Mouse (Mus musculus) intestine, embryonic 15.5 days (tissue): ENCODE measurements at regions not wholly inside any gene's neighbourhood (a gene's known extent, or its start where the extent isn't known, plus 50 kb on each side); places are given as distances from the start of the nearest gene placed in this dataset.

Experiments
- ATAC-seq: fragments of 200-750 bp; cut with Nextera tagmentation; 2 replicates; pipeline ENCODE4 v1.8.0; 2017; ENCODE audit warnings: moderate TSS enrichment, moderate library complexity
- H3K27ac ChIP-seq: fragments of 300-500 bp; sonication (generic); 2 replicates; pipeline ENCODE4 v1.5.1; 2015; ENCODE audit warnings: mild to moderate bottlenecking, inconsistent platforms
- H3K27me3 ChIP-seq: fragments of 300-500 bp; sonication (generic); replicated peaks from 2 replicates; pipeline ENCODE4 v1.6.1; 2015; ENCODE audit warnings: inconsistent platforms
- H3K36me3 ChIP-seq: fragments of 300-500 bp; sonication (generic); 2 replicates; pipeline ENCODE4 v1.6.1; 2015; ENCODE audit warnings: inconsistent platforms
- H3K4me1 ChIP-seq: fragments of 300-500 bp; sonication (generic); replicated peaks from 2 replicates; pipeline ENCODE4 v1.6.1; 2015; ENCODE audit warnings: inconsistent platforms
- H3K4me2 ChIP-seq: fragments of 300-500 bp; sonication (generic); replicated peaks from 2 replicates; pipeline ENCODE4 v1.6.1; 2015; ENCODE audit warnings: mild to moderate bottlenecking, inconsistent platforms
- H3K4me3 ChIP-seq: fragments of 300-500 bp; sonication (generic); replicated peaks from 2 replicates; pipeline ENCODE4 v1.5.1; 2015; ENCODE audit warnings: inconsistent platforms
- H3K9ac ChIP-seq: fragments of 300-500 bp; sonication (generic); 2 replicates; pipeline ENCODE4 v1.6.1; 2015; ENCODE audit warnings: inconsistent platforms
- H3K9me3 ChIP-seq: fragments of 300-500 bp; sonication (generic); 2 replicates; pipeline ENCODE4 v1.6.1; 2016; ENCODE audit warnings: inconsistent platforms
- WGBS: fragments of 180-500 bp; shearing (Covaris S2); methylation state at CpG from one replicate; pipeline ENCODE4 v1.1.7; 2015; 5-methylcytosine and 5-hydroxymethylcytosine counted together

DNA sequence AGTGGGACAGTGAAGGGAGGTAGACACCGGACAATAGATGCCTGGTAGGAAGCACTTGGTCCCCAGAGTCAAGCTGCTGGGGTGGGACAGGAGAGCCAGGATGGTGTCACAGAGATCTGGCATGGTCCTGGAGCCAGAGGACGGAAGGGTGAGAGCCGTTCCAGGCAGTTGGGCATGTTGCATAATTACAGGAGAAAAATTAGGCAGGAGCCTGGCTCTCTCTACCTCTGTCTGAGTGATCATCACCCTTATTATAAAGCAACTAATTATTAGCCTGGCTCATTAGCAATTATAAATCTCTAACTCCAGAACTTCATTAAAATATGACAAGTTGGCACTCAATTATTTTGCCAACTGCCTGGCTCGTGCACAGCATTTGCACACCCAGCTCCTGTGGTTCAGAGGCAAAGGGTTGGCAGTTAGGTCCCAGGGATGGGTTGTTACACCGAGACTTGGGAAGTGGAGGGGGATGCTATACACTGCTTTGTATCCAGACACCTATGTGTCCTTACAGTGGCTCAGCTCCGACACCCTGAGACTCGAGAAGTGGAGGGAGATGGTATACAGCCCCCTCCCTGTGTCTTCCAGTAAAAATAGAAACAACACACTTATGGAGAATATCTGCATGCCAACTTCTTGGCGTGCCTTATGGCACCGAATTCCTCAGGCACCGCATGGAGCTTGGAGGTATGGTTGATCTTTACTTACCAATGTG is 203.7 kb upstream of the Sdk2 start:
- WGBS = 85% methylated on average over 10 of the region's 10 CpGs
- 0 out of 2 replicates have a peak, but pooled peaks cover 4% of the 10 kb centered on the region for H3K27me3 ChIP-seq
- ATAC-seq = no peak

GRCm38 (mm10) chr11:114261959-114262358 is 195.1 kb upstream of the Sdk2 start:
- Histone ChIP-seq H3K4me3 (no peak overlapping the region), H3K27me3 (no peaks in the 10 kb centered on the region), H3K9me3 (no peaks in the 10 kb centered on the region), H3K4me1 (no peaks in the 10 kb centered on the region), H3K9ac (no peak overlapping the region), H3K36me3 (no peaks in the 10 kb centered on the region), H3K27ac (no peak overlapping the region), H3K4me2 (no peak overlapping the region)
- 64% methylated on average over 4 of the region's 4 CpGs for WGBS
- no peak for ATAC-seq

More for the DNA sequence above, 203.7 kb upstream of the Sdk2 start:
- no peaks in the 10 kb centered on the region for H3K9me3 ChIP-seq
- no peak overlapping the region for H3K4me3 ChIP-seq
- no peak overlapping the region for H3K27ac ChIP-seq
- H3K4me1 ChIP-seq = no peaks in the 10 kb centered on the region
- no peak overlapping the region for H3K9ac ChIP-seq
- H3K4me2 ChIP-seq = no peak overlapping the region
- H3K36me3 ChIP-seq = no peaks in the 10 kb centered on the region

GRCm38 (mm10) chr11:114258218-114258617 is 191.4 kb upstream of the Sdk2 start:
- no peak for ATAC-seq
- no peak overlapping the region for H3K4me3 ChIP-seq
- no peaks in the 10 kb centered on the region for H3K36me3 ChIP-seq
- no peak overlapping the region for H3K9ac ChIP-seq
- H3K27me3 ChIP-seq = no peaks in the 10 kb centered on the region
- no peaks in the 10 kb centered on the region for H3K9me3 ChIP-seq
- H3K27ac ChIP-seq = no peak overlapping the region
- no peaks in the 10 kb centered on the region for H3K4me1 ChIP-seq
- WGBS = 89% methylated on average over 9 of the region's 9 CpGs
- no peak overlapping the region for H3K4me2 ChIP-seq

DNA sequence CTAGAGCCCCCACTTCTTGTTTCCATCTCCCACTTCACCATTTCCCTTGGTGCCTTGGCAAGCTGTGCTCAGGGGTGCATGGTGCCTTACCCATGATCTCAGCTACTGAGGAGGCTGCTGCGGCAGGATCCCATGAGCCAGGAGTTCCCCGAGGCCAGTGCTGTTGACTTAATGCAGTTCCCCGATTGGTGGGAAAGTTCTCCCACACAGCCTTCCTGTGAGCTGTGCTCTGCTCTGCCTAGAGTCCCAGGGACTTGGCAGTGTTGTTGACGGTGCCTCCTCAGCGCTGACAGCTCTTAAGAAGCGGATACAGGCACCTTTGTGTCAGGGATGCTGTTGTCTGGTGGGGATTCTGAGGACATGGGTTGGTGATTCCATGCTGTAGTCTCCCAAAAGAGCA is 190.9 kb upstream of the Sdk2 start:
- Histone ChIP-seq H3K4me1 (no peaks in the 10 kb centered on the region), H3K4me2 (no peak overlapping the region), H3K36me3 (no peaks in the 10 kb centered on the region), H3K4me3 (no peak overlapping the region), H3K9ac (no peak overlapping the region), H3K9me3 (no peaks in the 10 kb centered on the region), H3K27ac (no peak overlapping the region), H3K27me3 (no peaks in the 10 kb centered on the region)
- ATAC-seq = no peak
- 40% methylated on average over 6 of the region's 6 CpGs for WGBS

GRCm38 (mm10) chr11:114257061-114257460 is 190.2 kb upstream of the Sdk2 start:
- no peak for ATAC-seq
- Histone ChIP-seq H3K4me3 (no peak overlapping the region), H3K36me3 (no peaks in the 10 kb centered on the region), H3K4me2 (no peak overlapping the region), H3K27ac (no peak overlapping the region), H3K4me1 (no peaks in the 10 kb centered on the region), H3K27me3 (no peaks in the 10 kb centered on the region), H3K9me3 (no peaks in the 10 kb centered on the region), H3K9ac (no peak overlapping the region)
- 72% methylated on average over 4 of the region's 4 CpGs for WGBS

GRCm38 (mm10) chr11:114254344-114254743 is 187.5 kb upstream of the Sdk2 start:
- Histone ChIP-seq H3K4me3 (no peak overlapping the region), H3K4me1 (no peaks in the 10 kb centered on the region), H3K9ac (no peak overlapping the region), H3K4me2 (no peak overlapping the region), H3K9me3 (no peaks in the 10 kb centered on the region), H3K27me3 (no peaks in the 10 kb centered on the region), H3K27ac (no peak overlapping the region), H3K36me3 (no peaks in the 10 kb centered on the region)
- WGBS = 61% methylated on average over 1 of the region's 1 CpGs
- no peak for ATAC-seq

DNA sequence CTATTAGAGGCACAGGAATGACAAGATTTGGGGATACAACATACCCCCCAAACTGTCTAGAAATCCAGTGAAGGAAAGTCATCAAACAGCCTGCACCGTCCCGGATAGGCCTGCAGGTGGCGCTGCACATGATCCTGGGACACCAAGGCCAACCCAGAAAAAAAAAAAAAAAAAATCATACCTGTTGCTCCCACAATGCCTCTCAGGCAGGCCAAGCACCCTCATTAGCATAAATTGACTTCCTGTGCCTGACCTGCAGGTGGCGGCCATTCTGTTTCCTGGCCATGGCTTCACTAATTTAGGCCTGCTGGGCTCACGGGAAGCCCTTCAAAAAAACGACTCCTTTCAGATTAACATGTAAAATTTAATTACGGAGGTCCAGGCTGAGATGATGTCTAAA is 184.8 kb upstream of the Sdk2 start:
- H3K4me3 ChIP-seq = no peak overlapping the region
- no peak overlapping the region for H3K4me2 ChIP-seq
- H3K4me1 ChIP-seq = 0 out of 2 replicates have a peak, but pooled peaks cover 3% of the 10 kb centered on the region
- no peaks in the 10 kb centered on the region for H3K27me3 ChIP-seq
- no peak overlapping the region for H3K9ac ChIP-seq
- H3K9me3 ChIP-seq = no peaks in the 10 kb centered on the region
- no peak for ATAC-seq
- no peak overlapping the region for H3K27ac ChIP-seq
- WGBS = 89% methylated on average over 7 of the region's 7 CpGs
- H3K36me3 ChIP-seq = no peaks in the 10 kb centered on the region

DNA sequence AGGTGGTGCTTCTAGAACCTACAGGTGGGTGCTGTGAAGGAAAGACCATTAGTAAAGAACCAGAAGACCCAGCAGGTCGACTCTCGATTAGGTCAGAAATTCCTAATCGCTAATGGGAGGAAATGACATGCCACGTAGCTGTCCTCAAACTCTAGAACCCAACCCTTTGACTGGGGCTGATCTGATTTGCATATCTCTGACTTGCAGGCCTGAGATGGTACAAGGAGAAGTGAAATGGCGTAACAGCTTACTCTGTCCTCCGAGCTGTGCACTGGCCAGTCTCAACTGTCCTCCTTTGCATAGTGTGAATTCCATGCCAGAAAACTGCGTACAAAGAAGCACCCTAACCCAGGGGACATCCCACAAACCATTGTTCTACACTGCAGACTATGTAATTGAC is 182.4 kb upstream of the Sdk2 start:
- Histone ChIP-seq H3K4me3 (no peak overlapping the region), H3K27ac (no peak overlapping the region), H3K4me2 (no peak overlapping the region), H3K9me3 (no peaks in the 10 kb centered on the region), H3K27me3 (no peaks in the 10 kb centered on the region), H3K9ac (no peak overlapping the region), H3K36me3 (no peaks in the 10 kb centered on the region), H3K4me1 (0 out of 2 replicates have a peak, but pooled peaks cover 3% of the 10 kb centered on the region)
- ATAC-seq = no peak
- 82% methylated on average over 7 of the region's 7 CpGs for WGBS

GRCm38 (mm10) chr11:114248261-114248898 is 181.5 kb upstream of the Sdk2 start:
- H3K9ac ChIP-seq = no peak overlapping the region
- H3K27ac ChIP-seq = no peak overlapping the region
- no peak overlapping the region for H3K4me3 ChIP-seq
- H3K9me3 ChIP-seq = no peaks in the 10 kb centered on the region
- H3K4me1 ChIP-seq = 0 out of 2 replicates have a peak, but pooled peaks cover 3% of the 10 kb centered on the region
- no peak overlapping the region for H3K4me2 ChIP-seq
- H3K27me3 ChIP-seq = no peaks in the 10 kb centered on the region
- WGBS = 57% methylated on average over 4 of the region's 4 CpGs
- ATAC-seq = no peak
- H3K36me3 ChIP-seq = no peaks in the 10 kb centered on the region

GRCm38 (mm10) chr11:114239311-114239803 is 172.5 kb upstream of the Sdk2 start:
- no peak overlapping the region for H3K4me3 ChIP-seq
- H3K36me3 ChIP-seq = no peaks in the 10 kb centered on the region
- H3K9me3 ChIP-seq = no peaks in the 10 kb centered on the region
- H3K4me1 ChIP-seq = no peaks in the 10 kb centered on the region
- no peak overlapping the region for H3K4me2 ChIP-seq
- H3K9ac ChIP-seq = no peak overlapping the region
- H3K27me3 ChIP-seq = no peaks in the 10 kb centered on the region
- ATAC-seq = no peak
- 52% methylated on average over 8 of the region's 8 CpGs for WGBS
- H3K27ac ChIP-seq = no peak overlapping the region

- Histone ChIP-seq H3K4me2 (no peak overlapping the region), H3K36me3 (no peaks in the 10 kb centered on the region), H3K4me1 (no peaks in the 10 kb centered on the region), H3K9me3 (no peaks in the 10 kb centered on the region), H3K27me3 (no peaks in the 10 kb centered on the region), H3K9ac (no peak overlapping the region), H3K4me3 (no peak overlapping the region), H3K27ac (no peak overlapping the region)
- WGBS = 82% methylated on average over 5 of the region's 5 CpGs
- ATAC-seq = no peak
Observed at GRCm38 (mm10) chr11:114238801-114239200, 172.0 kb upstream of the Sdk2 start.

DNA sequence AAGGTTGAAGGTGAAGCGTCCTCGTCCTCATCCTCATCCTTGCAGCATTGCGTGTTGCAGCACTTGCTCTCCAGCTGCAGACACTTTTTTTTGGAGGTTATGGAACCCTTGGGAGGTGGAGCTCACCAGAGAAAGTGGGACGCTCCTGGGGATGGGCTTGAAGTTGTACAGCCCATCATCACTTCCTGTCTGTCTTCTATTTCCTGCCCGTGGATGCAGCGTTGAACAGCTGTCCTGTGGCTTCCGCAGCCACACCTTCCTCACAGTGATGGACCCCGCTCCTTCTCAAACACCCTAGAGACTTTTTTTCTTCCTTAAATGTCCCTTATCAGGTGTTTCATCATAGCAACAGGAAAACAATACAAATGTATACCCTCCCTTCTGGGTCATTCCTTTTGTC is 171.5 kb upstream of the Sdk2 start:
- no peak for ATAC-seq
- H3K4me3 ChIP-seq = no peak overlapping the region

DNA sequence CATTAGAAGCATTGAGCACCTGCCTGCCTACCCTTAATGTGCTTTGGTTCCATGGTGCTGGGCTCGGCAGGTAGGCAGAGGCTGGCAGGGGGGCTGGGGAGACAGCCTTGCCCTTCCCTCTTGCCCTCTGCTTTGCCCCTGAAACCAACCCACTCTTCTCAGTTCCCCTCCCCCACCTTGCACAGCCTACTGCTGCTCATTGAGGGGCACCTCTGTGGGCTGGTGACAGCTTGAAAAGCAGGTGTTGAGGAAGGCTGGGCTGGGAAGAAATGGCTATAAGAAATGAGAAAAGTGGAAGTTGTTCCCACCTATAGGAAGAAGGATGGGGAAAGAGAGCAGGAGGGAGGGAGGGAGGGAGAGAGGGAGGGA is 167.7 kb upstream of the Sdk2 start:
- 70% methylated on average over 1 of the region's 1 CpGs for WGBS
- no peak overlapping the region for H3K4me3 ChIP-seq
- H3K27me3 ChIP-seq = no peaks in the 10 kb centered on the region
- no peaks in the 10 kb centered on the region for H3K9me3 ChIP-seq
- no peak overlapping the region for H3K9ac ChIP-seq
- no peak for ATAC-seq
- H3K4me1 ChIP-seq = peaks cover 11% of the 10 kb centered on the region
- no peak overlapping the region for H3K4me2 ChIP-seq
- H3K36me3 ChIP-seq = no peaks in the 10 kb centered on the region
- H3K27ac ChIP-seq = no peak overlapping the region

More for the DNA sequence above, 171.5 kb upstream of the Sdk2 start:
- Histone ChIP-seq H3K9me3 (no peaks in the 10 kb centered on the region), H3K4me1 (no peaks in the 10 kb centered on the region), H3K9ac (no peak overlapping the region), H3K27ac (no peak overlapping the region), H3K4me2 (no peak overlapping the region), H3K27me3 (no peaks in the 10 kb centered on the region), H3K36me3 (no peaks in the 10 kb centered on the region)
- 63% methylated on average over 8 of the region's 8 CpGs for WGBS
